Mouse (Mus musculus) small intestine, adult 2 months (tissue): Measurements from ENCODE around the gene Dst.

Experiments
- CTCF ChIP-seq: fragments of 200-500 bp; IDR thresholded peaks from 2 replicates; pipeline ENCODE4 v1.5.1; 2012; ENCODE audit warnings: low read depth, mild to moderate bottlenecking, control low read depth, inconsistent platforms, low read length, moderate library complexity, mixed read lengths; ENCODE audit not compliant: insufficient replicate concordance, insufficient read length; ENCODE audit errors: extremely low read depth
- POLR2A ChIP-seq: fragments of 200-500 bp; IDR thresholded peaks from 2 replicates; pipeline ENCODE4 v1.6.1; 2012; ENCODE audit warnings: low read depth, mild to moderate bottlenecking, control low read depth, inconsistent platforms, low read length, moderate library complexity

DNA sequence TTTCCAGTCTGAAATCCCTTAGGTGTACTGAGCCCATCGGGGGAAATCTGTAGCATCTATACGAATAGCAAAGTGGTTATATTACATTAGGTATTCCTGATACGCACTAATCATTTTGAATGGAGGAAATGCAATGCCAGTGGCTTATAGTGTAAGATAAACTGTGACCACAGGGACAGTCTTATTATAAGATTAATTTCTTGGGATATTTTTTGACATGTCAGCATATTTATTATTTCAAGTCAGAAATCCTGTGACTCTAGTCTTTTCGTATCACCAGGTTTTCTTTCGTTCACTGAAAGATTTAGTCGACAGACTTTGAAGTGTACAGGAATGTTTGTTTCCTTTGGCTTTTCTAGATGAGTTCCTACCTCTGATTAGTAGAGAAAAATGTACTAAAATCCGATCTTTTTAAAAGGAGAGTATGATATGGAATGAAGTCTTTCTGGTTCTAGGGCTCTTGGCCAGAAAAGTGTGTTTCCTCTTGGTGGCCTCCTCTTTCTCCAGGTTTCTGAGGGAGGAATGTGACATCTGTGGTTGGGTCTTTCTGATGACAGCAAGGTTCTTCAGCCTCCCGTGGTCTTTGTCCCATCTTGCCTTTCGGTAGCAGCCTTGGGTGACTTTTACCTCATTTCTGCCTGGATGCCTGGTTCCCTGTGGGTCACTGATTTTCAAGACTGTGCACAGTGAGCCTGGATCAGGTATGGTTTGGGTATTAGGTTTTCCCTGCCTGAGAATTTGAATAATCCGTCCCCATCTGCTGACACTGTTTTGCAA, 161.7 kb downstream of the Dst start:
- no peak for TF ChIP-seq CTCF
- no peak for TF ChIP-seq POLR2A
